Mouse (Mus musculus) megakaryocyte-erythroid progenitor cell, adult 5 weeks (primary cell): Measurements from ENCODE around the gene Clec12b. TPM values are rescaled to one million over a fixed set of nuclear protein-coding genes. Genes with fewer than 3 reads are reported as not detected.

Experiments used
- polyA plus RNA-seq: library from polyadenylated mRNA; stranded (reverse); fragments of >175 nt; gene quantifications from 2 replicates; pipeline ENCODE4 v1.2.3, GENCODE M21; 2012

Gene Clec12b
- polyA plus RNA-seq: not detected in 2 replicates

GRCm38 (mm10) chr6:129385774-129386173, at the start of gene Clec12b:
Clec12b (minus strand) TSS chr6:129385874.

GRCm38 (mm10) chr6:129408562-129408961, 22.9 kb upstream of the Clec12b start, which contains the start of gene Clec9a:
Clec9a (plus strand) TSS chr6:129408862.

GRCm38 (mm10) chr6:129396997-129397396, 11.3 kb upstream of the Clec12b start, which contains the start of gene Clec1b:
Clec1b (plus strand) TSS chr6:129397297.

GRCm38 (mm10) chr6:129342391-129342790, 43.3 kb downstream of the Clec12b start, which contains the start of gene Clec12a:
Clec12a (plus strand) TSS chr6:129342691.

GRCm38 (mm10) chr6:129331610-129332009, 54.1 kb downstream of the Clec12b start, which contains the start of gene 4922502D21Rik:
4922502D21Rik (minus strand) TSS chr6:129331796.

Other genes with a start within 250 kb of the Clec12b start
- 1.6 and 1.9 TPM in 2 replicates for gene Clec2d, start 205.3 kb downstream of the Clec12b start, polyA plus RNA-seq
- 6.4 and 6.8 TPM in 2 replicates for gene Cd69, start 110.4 kb downstream of the Clec12b start, polyA plus RNA-seq
- gene 4922502D21Rik, start 54.1 kb downstream of the Clec12b start, polyA plus RNA-seq: not detected in 2 replicates
- 13.7 and 18.2 TPM in 2 replicates for gene Clec12a, start 43.2 kb downstream of the Clec12b start, polyA plus RNA-seq
- 0.15 TPM in 1 of 2 replicates, not detected in the other for gene Clec1b, start 11.4 kb upstream of the Clec12b start, polyA plus RNA-seq
- 0.21 and 0.29 TPM in 2 replicates for gene Clec9a, start 23.0 kb upstream of the Clec12b start, polyA plus RNA-seq
- 0.06 TPM in 1 of 2 replicates, not detected in the other for gene Clec1a, start 66.1 kb upstream of the Clec12b start, polyA plus RNA-seq
- 0.44 and 0.61 TPM in 2 replicates for gene Olr1, start 121.3 kb upstream of the Clec12b start, polyA plus RNA-seq
- gene Tmem52b, start 126.7 kb upstream of the Clec12b start, polyA plus RNA-seq: not detected in 2 replicates
- gene Gabarapl1, start 147.3 kb upstream of the Clec12b start, polyA plus RNA-seq: 89.6 and 129 TPM in 2 replicates
- 0.05 TPM in 1 of 2 replicates, not detected in the other for gene Klre1, start 192.0 kb upstream of the Clec12b start, polyA plus RNA-seq
- gene Klrd1, start 205.9 kb upstream of the Clec12b start, polyA plus RNA-seq: 0.19 and 0.37 TPM in 2 replicates
- gene Klrk1, start 238.0 kb upstream of the Clec12b start, polyA plus RNA-seq: 0.39 and 0.74 TPM in 2 replicates